Mouse (Mus musculus) heart, embryonic 16.5 days (tissue): Measurements from ENCODE around the gene Pold1. TPM values are rescaled to one million over a fixed set of nuclear protein-coding genes. Genes with fewer than 3 reads are reported as not detected.

Experiments used
- ATAC-seq: fragments of 200-750 bp; cut with Nextera tagmentation; replicated peaks from 2 replicates; pipeline ENCODE4 v1.8.0; 2017; ENCODE audit warnings: moderate number of reproducible peaks; ENCODE audit not compliant: insufficient read depth, low FRiP score; ENCODE audit errors: extremely low read depth
- H3K27ac ChIP-seq: fragments of 300-500 bp; sonication (generic); 2 replicates; pipeline ENCODE4 v1.5.1; 2014; ENCODE audit warnings: mild to moderate bottlenecking, low read length, control low read depth, moderate library complexity
- H3K27me3 ChIP-seq: fragments of 300-500 bp; sonication (generic); 2 replicates; pipeline ENCODE4 v1.6.1; 2014; ENCODE audit warnings: low read length, mixed read lengths; ENCODE audit not compliant: control insufficient read depth, insufficient read depth
- H3K36me3 ChIP-seq: fragments of 300-500 bp; sonication (generic); 2 replicates; pipeline ENCODE4 v1.6.1; 2014; ENCODE audit not compliant: control insufficient read depth, insufficient read depth
- H3K4me1 ChIP-seq: fragments of 300-500 bp; sonication (generic); 2 replicates; pipeline ENCODE4 v1.6.1; 2014; ENCODE audit warnings: low read length, mixed read lengths; ENCODE audit not compliant: control insufficient read depth, insufficient read depth
- H3K4me2 ChIP-seq: fragments of 300-500 bp; sonication (generic); 2 replicates; pipeline ENCODE4 v1.6.1; 2014; ENCODE audit warnings: low read depth, mild to moderate bottlenecking, control low read depth, low read length
- H3K4me3 ChIP-seq: fragments of 300-500 bp; sonication (generic); 2 replicates; pipeline ENCODE4 v1.5.1; 2014; ENCODE audit warnings: mild to moderate bottlenecking, control low read depth, low read length
- H3K9ac ChIP-seq: fragments of 300-500 bp; sonication (generic); 2 replicates; pipeline ENCODE4 v1.6.1; 2014; ENCODE audit warnings: low read length, control low read depth
- H3K9me3 ChIP-seq: fragments of 300-500 bp; sonication (generic); replicated peaks from 2 replicates; pipeline ENCODE4 v1.6.1; 2016; ENCODE audit warnings: low read length; ENCODE audit not compliant: control insufficient read depth
- WGBS: fragments of 180-500 bp; shearing (Covaris S2); extraction: QIAGEN DNeasy Blood & Tissue Kit; methylation state at CpG from one replicate; pipeline ENCODE4 v1.1.7; 2014; 5-methylcytosine and 5-hydroxymethylcytosine counted together
- polyA plus RNA-seq: library from polyadenylated mRNA; unstranded; fragments of >200 nt; fragmentation: Nextera tagmentation; extraction: Ambion mirVana; gene quantifications from 2 replicates; pipeline ENCODE4 v1.2.1, GENCODE M21; 2015

The Pold1 gene
- polyA plus RNA-seq, 1 experiment from 2014 or later: 70.5 TPM

GRCm38 (mm10) chr7:44552141-44552908, 3.7 kb upstream of the Pold1 start:
- H3K4me1 ChIP-seq: peaks cover 14% of the 10 kb centered on the region
- H3K36me3 ChIP-seq: peaks cover 28% of the 10 kb centered on the region
- no peak for ATAC-seq
- H3K4me2 ChIP-seq: peak overlapping the region; percentile 79; the same call in 1 of the 2 replicates
- 82% methylated on average over 31 of the region's 31 CpGs for WGBS
- no peaks in the 10 kb centered on the region for H3K9me3 ChIP-seq
- no peak overlapping the region for H3K9ac ChIP-seq
- peaks cover 9% of the 10 kb centered on the region for H3K27me3 ChIP-seq
- no peak overlapping the region for H3K27ac ChIP-seq
- H3K4me3 ChIP-seq: peak overlapping the region; percentile 78; the same call in 1 of the 2 replicates

- H3K27me3 ChIP-seq: peaks cover 9% of the 10 kb centered on the region
- H3K4me2 ChIP-seq: no peak overlapping the region
- no peak for ATAC-seq
- no peak overlapping the region for H3K9ac ChIP-seq
- H3K27ac ChIP-seq: no peak overlapping the region
- H3K4me1 ChIP-seq: peaks cover 16% of the 10 kb centered on the region
- H3K4me3 ChIP-seq: no peak overlapping the region
- H3K9me3 ChIP-seq: no peaks in the 10 kb centered on the region
- WGBS: 77% methylated on average over 22 of the region's 22 CpGs
- H3K36me3 ChIP-seq: peaks cover 28% of the 10 kb centered on the region
Measured at GRCm38 (mm10) chr7:44551731-44552130, 3.1 kb upstream of the Pold1 start.

- peaks cover 16% of the 10 kb centered on the region for H3K4me1 ChIP-seq
- no peak for ATAC-seq
- H3K9ac ChIP-seq: no peak overlapping the region
- H3K4me2 ChIP-seq: no peak overlapping the region
- WGBS: 91% methylated on average over 21 of the region's 21 CpGs
- H3K9me3 ChIP-seq: no peaks in the 10 kb centered on the region
- H3K4me3 ChIP-seq: no peak overlapping the region
- peaks cover 28% of the 10 kb centered on the region for H3K36me3 ChIP-seq
- no peak overlapping the region for H3K27ac ChIP-seq
- peaks cover 9% of the 10 kb centered on the region for H3K27me3 ChIP-seq
Measured at GRCm38 (mm10) chr7:44551301-44551700, 2.7 kb upstream of the Pold1 start.

- Histone ChIP-seq H3K4me3 (no peak overlapping the region), H3K9me3 (peaks cover 3% of the 10 kb centered on the region; the same call in 1 of the 2 replicates), H3K4me2 (no peak overlapping the region), H3K9ac (no peak overlapping the region), H3K27me3 (peaks cover 3% of the 10 kb centered on the region), H3K36me3 (peaks cover 28% of the 10 kb centered on the region), H3K27ac (no peak overlapping the region), H3K4me1 (peaks cover 16% of the 10 kb centered on the region)
- no peak for ATAC-seq
- 88% methylated on average over 12 of the region's 12 CpGs for WGBS
Measured at GRCm38 (mm10) chr7:44550409-44550678, 1.7 kb upstream of the Pold1 start.

GRCm38 (mm10) chr7:44549621-44550408, 1.2 kb upstream of the Pold1 start:
- Histone ChIP-seq H3K9me3 (peaks cover 3% of the 10 kb centered on the region; the same call in 1 of the 2 replicates), H3K27me3 (no peaks in the 10 kb centered on the region), H3K9ac (no peak overlapping the region), H3K36me3 (peaks cover 28% of the 10 kb centered on the region), H3K4me1 (peaks cover 16% of the 10 kb centered on the region), H3K4me2 (no peak overlapping the region), H3K27ac (no peak overlapping the region), H3K4me3 (no peak overlapping the region)
- 93% methylated on average over 23 of the region's 23 CpGs for WGBS
- ATAC-seq: no peak

- H3K27ac ChIP-seq: peak overlapping the region; percentile 68
- 19% methylated on average over 5 of the region's 5 CpGs for WGBS
Measured at GRCm38 (mm10) chr7:44547725-44548124, 924 bp downstream of the Pold1 start.

GRCm38 (mm10) chr7:44547041-44547440, 1.6 kb downstream of the Pold1 start:
- Histone ChIP-seq H3K9ac (peak overlapping the region; percentile 76), H3K4me1 (peaks cover 9% of the 10 kb centered on the region; the same call in 1 of the 2 replicates), H3K36me3 (peaks cover 26% of the 10 kb centered on the region), H3K9me3 (peaks cover 3% of the 10 kb centered on the region; the same call in 1 of the 2 replicates), H3K27me3 (no peaks in the 10 kb centered on the region), H3K27ac (no peak overlapping the region), H3K4me2 (peak overlapping the region; percentile 75), H3K4me3 (peak overlapping the region; percentile 69; the same call in 1 of the 2 replicates)
- no peak for ATAC-seq
- WGBS: 95% methylated on average over 13 of the region's 13 CpGs

More at GRCm38 (mm10) chr7:44547725-44548124, 924 bp downstream of the Pold1 start:
- H3K4me3 ChIP-seq: peak overlapping the region; percentile 69
- no peaks in the 10 kb centered on the region for H3K27me3 ChIP-seq
- peaks cover 3% of the 10 kb centered on the region; the same call in 1 of the 2 replicates for H3K9me3 ChIP-seq
- peak overlapping the region; percentile 75 for H3K4me2 ChIP-seq
- peak overlapping the region; percentile 76 for H3K9ac ChIP-seq
- no peak for ATAC-seq
- H3K4me1 ChIP-seq: peaks cover 11% of the 10 kb centered on the region
- peaks cover 28% of the 10 kb centered on the region for H3K36me3 ChIP-seq

GRCm38 (mm10) chr7:44546274-44546673, 2.4 kb downstream of the Pold1 start:
- H3K9ac ChIP-seq: no peak overlapping the region
- no peak overlapping the region for H3K27ac ChIP-seq
- H3K4me2 ChIP-seq: no peak overlapping the region
- H3K4me3 ChIP-seq: no peak overlapping the region
- no peak for ATAC-seq
- peaks cover 9% of the 10 kb centered on the region; the same call in 1 of the 2 replicates for H3K4me1 ChIP-seq
- H3K36me3 ChIP-seq: peaks cover 24% of the 10 kb centered on the region
- no peaks in the 10 kb centered on the region for H3K27me3 ChIP-seq
- 94% methylated on average over 3 of the region's 3 CpGs for WGBS
- peaks cover 3% of the 10 kb centered on the region; the same call in 1 of the 2 replicates for H3K9me3 ChIP-seq

GRCm38 (mm10) chr7:44543071-44543470, 5.6 kb downstream of the Pold1 start:
- peaks cover 3% of the 10 kb centered on the region; the same call in 1 of the 2 replicates for H3K9me3 ChIP-seq
- ATAC-seq: no peak
- peaks cover 27% of the 10 kb centered on the region for H3K36me3 ChIP-seq
- no peak overlapping the region for H3K4me3 ChIP-seq
- H3K4me1 ChIP-seq: peaks cover 9% of the 10 kb centered on the region; the same call in 1 of the 2 replicates
- H3K4me2 ChIP-seq: no peak overlapping the region
- WGBS: 78% methylated on average over 12 of the region's 12 CpGs
- H3K9ac ChIP-seq: no peak overlapping the region
- H3K27me3 ChIP-seq: no peaks in the 10 kb centered on the region
- no peak overlapping the region for H3K27ac ChIP-seq
